Mouse (Mus musculus): Measurements from ENCODE around the gene Polr2e. TPM values are rescaled to one million over a fixed set of nuclear protein-coding genes. Genes with fewer than 3 reads are reported as not detected.

Gene Polr2e
- 141 and 143 TPM in 2 replicates for polyA plus RNA-seq (2015; fragmentation: Nextera tagmentation; extraction: Ambion mirVana)

DNA sequence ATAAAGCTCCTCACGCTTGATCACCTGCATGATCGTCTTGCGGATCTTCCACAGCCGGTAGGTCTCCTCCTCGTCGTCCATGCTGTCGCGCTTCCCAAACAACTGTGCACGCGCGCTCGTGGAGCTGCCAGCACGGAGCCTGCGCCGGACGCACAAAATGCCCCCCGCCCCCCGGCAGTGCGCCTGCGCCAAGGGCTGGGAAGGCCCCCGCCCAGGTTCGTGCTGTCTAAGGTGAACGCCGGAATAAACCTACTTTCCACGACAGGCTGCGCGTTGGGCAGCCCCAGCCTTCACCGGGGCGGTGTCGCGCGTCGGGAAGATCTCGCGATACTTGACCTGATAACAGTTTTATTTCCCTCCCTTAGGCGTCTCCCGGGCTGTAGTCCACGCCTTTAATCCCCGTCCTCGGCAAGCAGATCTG is at the start of gene Polr2e:
Gene Polr2e (minus strand): TSS at position 237 of the 421 bp plus-strand sequence.
- peak within 1 kb of the TSS; percentile 66 for H3K27ac ChIP-seq (ENCODE audit: low read depth, low read length)
- H3K4me1 ChIP-seq (ENCODE audit: control insufficient read depth, insufficient read depth, low read depth, low read length) = peaks cover 14% of the 10 kb centered on the region
- H3K36me3 ChIP-seq (ENCODE audit: control insufficient read depth, insufficient read depth, low read length) = peaks cover 25% of the 10 kb centered on the region
- peak within 1 kb of the TSS; percentile 76 for H3K4me3 ChIP-seq (ENCODE audit: low read length)
- H3K9me3 ChIP-seq (ENCODE audit: control insufficient read depth, low read length) = no peaks in the 10 kb centered on the region
- no peaks in the 10 kb centered on the region for H3K27me3 ChIP-seq (replicated peaks; ENCODE audit: control insufficient read depth, insufficient read depth, low read length)
- peak within 1 kb of the TSS; percentile 90 for H3K4me2 ChIP-seq (ENCODE audit: low read length)
- peak; percentile 99 for ATAC-seq
- under 1% methylated on average over 40 of the region's 40 CpGs for WGBS
- H3K9ac ChIP-seq (ENCODE audit: low read depth, low read length) = peak within 1 kb of the TSS; percentile 79

DNA sequence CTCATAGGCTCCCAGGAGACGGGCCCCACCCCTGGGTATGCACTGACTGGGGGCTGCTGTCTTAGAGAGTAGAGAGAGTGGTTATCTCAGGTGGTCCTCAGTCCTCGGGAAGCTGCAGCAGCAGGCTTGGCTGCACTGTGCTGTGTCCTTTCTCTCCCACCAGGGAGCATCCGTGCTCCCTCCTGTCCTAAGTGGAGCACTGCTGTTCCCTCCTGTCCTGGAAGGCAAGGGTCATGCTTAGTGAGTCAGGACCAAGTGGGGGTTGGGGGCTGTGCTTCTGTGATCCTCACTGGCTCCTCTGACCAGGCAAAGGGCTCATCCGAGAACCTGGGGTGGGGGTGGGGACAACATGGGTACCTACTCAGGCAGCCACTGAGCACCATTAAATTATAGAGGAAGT is 49.6 kb upstream of the Polr2e start:
- Histone ChIP-seq H3K27ac (ENCODE audit: low read depth, low read length) (no peak overlapping the region), H3K36me3 (ENCODE audit: control insufficient read depth, insufficient read depth, low read length) (0 out of 2 replicates have a peak, but pooled peaks cover under 1% of the 10 kb centered on the region), H3K27me3 (replicated peaks; ENCODE audit: control insufficient read depth, insufficient read depth, low read length) (no peaks in the 10 kb centered on the region), H3K4me3 (ENCODE audit: low read length) (no peak overlapping the region), H3K9me3 (ENCODE audit: control insufficient read depth, low read length) (no peaks in the 10 kb centered on the region), H3K4me2 (ENCODE audit: low read length) (no peak overlapping the region), H3K9ac (ENCODE audit: low read depth, low read length) (no peak overlapping the region), H3K4me1 (ENCODE audit: control insufficient read depth, insufficient read depth, low read depth, low read length) (no peaks in the 10 kb centered on the region)
- WGBS = 53% methylated on average over 4 of the region's 4 CpGs
- no peak for ATAC-seq

DNA sequence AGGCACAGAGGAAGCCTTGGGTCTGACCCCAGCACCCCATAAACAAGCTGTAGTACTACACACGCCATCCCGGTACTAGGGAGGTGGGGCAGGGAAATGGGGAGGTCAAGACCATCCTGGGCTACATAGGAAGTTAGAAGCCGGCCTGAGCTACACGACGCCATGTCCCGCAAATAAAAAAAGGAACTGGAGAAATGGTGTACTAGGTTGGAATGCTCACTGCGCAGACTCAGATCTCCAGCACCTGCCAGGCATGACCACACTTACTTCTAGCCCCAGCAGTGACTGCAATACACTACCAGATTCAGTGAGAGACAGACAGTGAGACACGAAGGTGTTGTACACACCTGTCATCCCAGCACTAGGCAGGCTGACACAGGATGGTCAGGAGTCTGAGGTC is 47.9 kb upstream of the Polr2e start:
- peaks cover 5% of the 10 kb centered on the region; the same call in 1 of the 2 replicates for H3K36me3 ChIP-seq (ENCODE audit: control insufficient read depth, insufficient read depth, low read length)
- H3K27ac ChIP-seq (ENCODE audit: low read depth, low read length) = no peak overlapping the region
- no peak overlapping the region for H3K9ac ChIP-seq (ENCODE audit: low read depth, low read length)
- no peak for ATAC-seq
- H3K4me1 ChIP-seq (ENCODE audit: control insufficient read depth, insufficient read depth, low read depth, low read length) = no peaks in the 10 kb centered on the region
- H3K9me3 ChIP-seq (ENCODE audit: control insufficient read depth, low read length) = no peaks in the 10 kb centered on the region
- H3K4me3 ChIP-seq (ENCODE audit: low read length) = no peak overlapping the region
- WGBS = 94% methylated on average over 8 of the region's 8 CpGs
- no peak overlapping the region for H3K4me2 ChIP-seq (ENCODE audit: low read length)
- H3K27me3 ChIP-seq (replicated peaks; ENCODE audit: control insufficient read depth, insufficient read depth, low read length) = no peaks in the 10 kb centered on the region

DNA sequence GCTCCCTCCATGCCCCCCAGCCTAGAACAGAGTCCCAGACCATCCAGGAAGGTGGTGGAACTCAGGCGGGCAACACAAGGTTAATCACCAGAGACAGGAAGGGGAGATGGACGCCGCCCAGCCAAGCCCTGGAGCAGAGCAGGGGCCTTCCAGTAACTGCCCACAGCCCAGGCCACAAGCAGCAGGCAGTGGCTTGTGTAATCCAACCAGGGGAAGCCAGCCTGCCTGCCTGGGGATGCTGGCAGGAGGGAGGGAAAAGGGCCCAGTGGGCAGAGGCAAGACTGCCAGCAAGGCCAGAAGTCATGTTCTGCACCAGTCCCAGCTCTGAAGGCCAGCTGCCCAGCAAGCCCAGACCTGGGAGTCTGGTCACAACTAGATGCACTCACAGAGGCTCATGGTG is 47.3 kb upstream of the Polr2e start:
- ATAC-seq = no peak
- H3K27me3 ChIP-seq (replicated peaks; ENCODE audit: control insufficient read depth, insufficient read depth, low read length) = no peaks in the 10 kb centered on the region
- H3K27ac ChIP-seq (ENCODE audit: low read depth, low read length) = no peak overlapping the region
- no peak overlapping the region for H3K4me3 ChIP-seq (ENCODE audit: low read length)
- WGBS = 89% methylated on average over 3 of the region's 3 CpGs
- H3K9ac ChIP-seq (ENCODE audit: low read depth, low read length) = no peak overlapping the region; the same call in 1 of the 2 replicates
- peaks cover 8% of the 10 kb centered on the region; the same call in 1 of the 2 replicates for H3K36me3 ChIP-seq (ENCODE audit: control insufficient read depth, insufficient read depth, low read length)
- no peaks in the 10 kb centered on the region for H3K9me3 ChIP-seq (ENCODE audit: control insufficient read depth, low read length)
- no peaks in the 10 kb centered on the region for H3K4me1 ChIP-seq (ENCODE audit: control insufficient read depth, insufficient read depth, low read depth, low read length)
- no peak overlapping the region for H3K4me2 ChIP-seq (ENCODE audit: low read length)

DNA sequence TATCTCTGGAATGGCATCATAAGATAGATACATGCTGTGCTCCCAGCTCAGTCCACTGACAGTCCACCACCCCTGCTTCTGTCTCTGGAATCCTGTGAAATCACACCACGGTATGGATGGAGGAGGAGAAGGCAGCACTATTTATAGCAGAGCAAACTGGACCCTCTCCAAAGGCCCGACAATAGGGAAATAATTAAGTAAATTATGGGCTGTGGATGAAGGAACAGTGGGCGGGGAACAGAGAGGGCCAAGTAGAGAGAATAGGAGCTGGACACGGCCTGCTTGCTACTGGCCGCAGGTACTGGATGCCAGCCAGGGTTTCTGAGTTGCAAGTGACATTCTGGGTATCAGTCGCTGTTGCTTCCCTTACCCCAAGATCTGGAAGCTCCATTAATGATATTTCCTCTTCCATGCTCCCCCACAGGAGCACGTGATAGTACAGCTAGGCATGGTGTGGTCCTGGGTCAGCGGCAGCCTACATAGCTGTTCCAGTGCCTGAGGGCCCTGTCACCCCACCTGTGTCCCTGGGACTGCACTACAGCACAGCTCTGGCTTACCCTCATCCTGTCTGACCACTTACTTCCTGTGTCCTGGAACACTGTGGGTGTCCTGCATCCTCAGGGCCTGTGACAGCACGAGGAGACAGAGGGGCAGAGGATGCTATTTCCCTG is 45.4 kb upstream of the Polr2e start:
- Histone ChIP-seq H3K9ac (ENCODE audit: low read depth, low read length) (no peak overlapping the region), H3K27me3 (replicated peaks; ENCODE audit: control insufficient read depth, insufficient read depth, low read length) (no peaks in the 10 kb centered on the region), H3K9me3 (ENCODE audit: control insufficient read depth, low read length) (no peaks in the 10 kb centered on the region), H3K36me3 (ENCODE audit: control insufficient read depth, insufficient read depth, low read length) (peaks cover 20% of the 10 kb centered on the region), H3K27ac (ENCODE audit: low read depth, low read length) (no peak overlapping the region), H3K4me1 (ENCODE audit: control insufficient read depth, insufficient read depth, low read depth, low read length) (no peaks in the 10 kb centered on the region), H3K4me2 (ENCODE audit: low read length) (no peak overlapping the region), H3K4me3 (ENCODE audit: low read length) (no peak overlapping the region)
- ATAC-seq = no peak
- WGBS = 77% methylated on average over 9 of the region's 9 CpGs

DNA sequence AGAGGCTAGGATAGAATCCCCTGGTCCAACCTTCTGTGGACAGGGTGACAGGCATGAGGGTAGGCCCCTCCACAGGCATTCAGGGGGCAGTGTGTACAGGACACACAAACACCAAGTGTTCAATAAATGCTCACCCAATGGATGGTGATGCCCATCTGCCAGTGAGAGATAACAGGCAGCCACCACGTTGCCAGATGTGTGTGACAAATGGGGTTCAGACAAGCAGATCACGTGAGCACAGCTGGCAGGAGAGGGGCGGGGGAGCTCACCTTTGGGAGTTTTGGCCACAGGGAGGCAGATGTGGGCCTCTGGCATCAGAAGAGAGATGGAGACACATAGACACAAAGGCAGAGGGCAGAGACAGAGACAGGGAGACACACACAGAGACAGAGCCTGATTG is 41.5 kb upstream of the Polr2e start:
- ATAC-seq = no peak
- Histone ChIP-seq H3K27ac (ENCODE audit: low read depth, low read length) (no peak overlapping the region), H3K9ac (ENCODE audit: low read depth, low read length) (no peak overlapping the region), H3K27me3 (replicated peaks; ENCODE audit: control insufficient read depth, insufficient read depth, low read length) (no peaks in the 10 kb centered on the region), H3K4me1 (ENCODE audit: control insufficient read depth, insufficient read depth, low read depth, low read length) (no peaks in the 10 kb centered on the region), H3K36me3 (ENCODE audit: control insufficient read depth, insufficient read depth, low read length) (peaks cover 23% of the 10 kb centered on the region), H3K9me3 (ENCODE audit: control insufficient read depth, low read length) (no peaks in the 10 kb centered on the region), H3K4me3 (ENCODE audit: low read length) (no peak overlapping the region), H3K4me2 (ENCODE audit: low read length) (no peak overlapping the region)
- 79% methylated on average over 3 of the region's 3 CpGs for WGBS

DNA sequence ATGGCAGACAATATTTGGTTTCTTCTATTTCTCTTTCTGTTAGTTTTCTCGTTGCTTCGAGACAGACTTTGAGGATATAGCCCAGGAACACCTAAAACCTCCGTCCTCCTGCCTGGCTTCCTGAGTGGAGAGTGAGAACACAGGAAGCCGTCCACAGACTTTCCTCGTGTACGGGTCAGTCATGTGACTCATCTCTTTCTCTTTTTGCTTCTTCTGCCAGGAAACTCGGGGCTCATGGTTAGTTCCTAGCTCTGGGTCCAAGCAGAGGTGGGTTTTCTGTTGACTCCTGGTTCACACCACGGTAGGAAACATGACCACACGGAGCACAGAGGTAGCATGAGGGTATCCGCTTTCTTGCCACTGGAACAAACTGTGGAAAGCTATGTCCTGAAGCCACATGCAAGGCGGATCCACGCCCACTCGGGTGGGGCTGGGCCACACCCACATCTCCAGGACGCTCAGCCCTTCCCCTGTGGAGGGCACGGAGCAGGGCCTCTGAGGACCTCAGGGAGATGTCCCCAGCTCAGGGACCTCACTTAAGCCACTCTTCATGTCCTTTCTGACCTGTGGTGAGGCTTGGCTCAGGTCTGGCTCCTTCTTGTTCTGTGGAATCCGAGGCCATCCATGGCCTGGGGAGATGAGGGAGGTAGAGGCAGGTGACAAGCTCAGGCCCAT is 40.9 kb upstream of the Polr2e start:
- Histone ChIP-seq H3K36me3 (ENCODE audit: control insufficient read depth, insufficient read depth, low read length) (peaks cover 23% of the 10 kb centered on the region), H3K4me2 (ENCODE audit: low read length) (no peak overlapping the region), H3K27ac (ENCODE audit: low read depth, low read length) (no peak overlapping the region), H3K4me1 (ENCODE audit: control insufficient read depth, insufficient read depth, low read depth, low read length) (no peaks in the 10 kb centered on the region), H3K9me3 (ENCODE audit: control insufficient read depth, low read length) (no peaks in the 10 kb centered on the region), H3K4me3 (ENCODE audit: low read length) (no peak overlapping the region), H3K9ac (ENCODE audit: low read depth, low read length) (no peak overlapping the region), H3K27me3 (replicated peaks; ENCODE audit: control insufficient read depth, insufficient read depth, low read length) (no peaks in the 10 kb centered on the region)
- no peak for ATAC-seq
- WGBS = 87% methylated on average over 16 of the region's 16 CpGs

DNA sequence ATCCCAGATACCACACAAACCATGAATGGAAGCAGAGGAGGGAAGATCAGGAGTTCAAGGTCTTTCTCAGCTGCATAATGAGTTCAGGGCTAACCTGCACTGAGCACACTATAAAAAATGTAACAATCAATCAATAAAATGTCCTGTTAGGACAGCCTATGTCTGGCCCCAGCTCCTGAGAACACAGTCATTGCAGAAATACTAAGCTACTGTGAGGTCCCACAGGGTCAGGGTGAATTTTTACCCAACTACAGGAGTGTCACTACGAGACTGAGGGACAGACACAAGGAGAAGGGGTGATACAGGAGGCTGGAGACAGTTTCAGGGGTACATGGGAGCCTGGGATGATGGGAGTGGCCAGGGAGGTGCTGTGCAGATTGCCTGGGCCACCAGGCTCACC is 38.8 kb upstream of the Polr2e start:
- 100% methylated on average over 1 of the region's 1 CpGs for WGBS

DNA sequence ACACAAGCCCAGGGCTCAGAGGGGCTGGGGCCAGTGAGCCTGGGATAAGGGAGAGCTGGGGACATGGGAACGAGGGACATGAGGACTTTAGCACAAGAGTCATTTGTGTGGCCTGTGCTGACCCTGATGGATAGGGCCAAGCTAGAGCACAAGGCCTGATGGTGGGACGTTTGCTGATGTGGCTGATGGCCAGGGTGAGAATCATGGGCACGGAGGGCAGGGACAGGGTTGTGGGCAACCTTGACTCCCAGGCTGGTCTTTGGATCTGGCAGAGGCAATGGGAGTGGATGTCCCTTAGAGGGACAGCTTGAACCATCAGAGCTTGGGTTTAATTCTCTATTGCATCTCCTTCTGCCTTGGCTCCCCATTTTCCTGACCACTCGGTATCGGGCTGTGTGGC is 37.7 kb upstream of the Polr2e start:
- no peak overlapping the region for H3K4me3 ChIP-seq (ENCODE audit: low read length)
- WGBS = 88% methylated on average over 5 of the region's 5 CpGs

More for the DNA sequence above, 38.8 kb upstream of the Polr2e start:
- Histone ChIP-seq H3K36me3 (ENCODE audit: control insufficient read depth, insufficient read depth, low read length) (peaks cover 18% of the 10 kb centered on the region), H3K27ac (ENCODE audit: low read depth, low read length) (no peak overlapping the region), H3K27me3 (replicated peaks; ENCODE audit: control insufficient read depth, insufficient read depth, low read length) (no peaks in the 10 kb centered on the region), H3K9ac (ENCODE audit: low read depth, low read length) (no peak overlapping the region), H3K4me1 (ENCODE audit: control insufficient read depth, insufficient read depth, low read depth, low read length) (no peaks in the 10 kb centered on the region), H3K4me3 (ENCODE audit: low read length) (no peak overlapping the region), H3K9me3 (ENCODE audit: control insufficient read depth, low read length) (no peaks in the 10 kb centered on the region), H3K4me2 (ENCODE audit: low read length) (no peak overlapping the region)
- ATAC-seq = no peak

More for the DNA sequence above, 37.7 kb upstream of the Polr2e start:
- Histone ChIP-seq H3K4me1 (ENCODE audit: control insufficient read depth, insufficient read depth, low read depth, low read length) (no peaks in the 10 kb centered on the region), H3K9me3 (ENCODE audit: control insufficient read depth, low read length) (no peaks in the 10 kb centered on the region), H3K27me3 (replicated peaks; ENCODE audit: control insufficient read depth, insufficient read depth, low read length) (no peaks in the 10 kb centered on the region), H3K36me3 (ENCODE audit: control insufficient read depth, insufficient read depth, low read length) (peaks cover 18% of the 10 kb centered on the region), H3K27ac (ENCODE audit: low read depth, low read length) (no peak overlapping the region), H3K9ac (ENCODE audit: low read depth, low read length) (no peak overlapping the region), H3K4me2 (ENCODE audit: low read length) (no peak overlapping the region)
- no peak for ATAC-seq

Measured in hindbrain, embryonic 16.5 days (tissue).